Mouse (Mus musculus): ENCODE results near the gene Chn2. TPM values are rescaled to one million over a fixed set of nuclear protein-coding genes. Genes with fewer than 3 reads are reported as not detected.

The Chn2 gene
- total RNA-seq, 2 experiments from 2014 or later = 22.9 to 24.9 TPM

GRCm38 (mm10) chr6:54179056-54179873, 139.9 kb downstream of the Chn2 start:
- no peak for DNase-seq (ENCODE audit: extremely low spot score in 1 of 2, low spot score in 1 of 2)

- no peak for DNase-seq (ENCODE audit: extremely low spot score in 1 of 2, low spot score in 1 of 2)
Observed at GRCm38 (mm10) chr6:54179874-54180212, 140.5 kb downstream of the Chn2 start.

- DNase-seq (ENCODE audit: extremely low spot score in 1 of 2, low spot score in 1 of 2) = no peak
Observed at GRCm38 (mm10) chr6:54183825-54184578, 144.6 kb downstream of the Chn2 start.

- no peak for DNase-seq (ENCODE audit: extremely low spot score in 1 of 2, low spot score in 1 of 2)
Observed at GRCm38 (mm10) chr6:54193631-54194305, 154.4 kb downstream of the Chn2 start.

DNA sequence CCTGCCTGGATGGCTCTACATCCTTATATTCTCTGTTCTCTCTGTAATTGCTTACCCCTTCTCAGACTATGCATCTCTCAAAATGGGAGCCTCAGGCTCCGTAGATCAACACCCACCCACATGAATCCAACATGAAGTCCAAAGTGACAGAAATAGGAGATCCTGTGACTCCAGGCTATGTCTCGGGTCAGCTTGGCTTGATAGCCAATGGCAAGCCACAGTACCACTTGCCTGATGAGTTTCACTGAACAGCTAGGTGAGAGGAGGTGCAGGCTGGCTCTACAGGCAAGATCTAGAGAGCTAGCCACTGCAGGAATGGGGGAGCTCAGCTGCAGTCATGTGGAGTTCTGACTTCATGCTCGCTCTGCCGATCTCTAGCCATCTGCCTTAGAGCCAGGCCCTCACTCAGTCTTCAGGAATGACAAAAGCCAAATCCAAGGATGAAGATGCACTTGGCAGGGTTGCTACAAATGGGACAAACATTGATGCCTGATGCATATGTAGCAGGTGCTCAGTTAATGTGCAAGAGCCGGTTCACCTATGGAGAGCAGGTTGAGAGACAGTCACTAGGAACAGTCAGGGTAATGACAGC, 158.6 kb downstream of the Chn2 start:
- no peak for DNase-seq (ENCODE audit: extremely low spot score in 1 of 2, low spot score in 1 of 2)

DNA sequence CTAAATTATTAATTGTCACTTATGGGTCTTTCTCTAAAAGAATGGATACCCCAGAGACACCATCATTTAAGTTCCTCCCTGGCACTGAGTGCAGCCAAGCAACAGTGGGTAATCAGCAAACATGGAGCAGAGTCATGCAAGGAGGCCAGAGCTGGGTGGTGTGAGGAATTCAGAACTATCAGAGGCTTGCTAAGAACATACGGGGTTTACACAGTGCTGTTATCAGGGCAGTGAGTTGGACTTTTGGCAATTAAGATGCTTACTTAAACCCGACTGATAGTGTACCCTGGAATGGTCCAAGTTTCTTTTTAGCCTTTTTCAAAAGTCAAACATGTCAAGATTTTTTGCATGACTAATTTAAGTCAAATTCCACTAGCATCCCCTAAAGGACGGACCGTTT, 160.2 kb downstream of the Chn2 start:
- no peak for DNase-seq (ENCODE audit: extremely low spot score in 1 of 2, low spot score in 1 of 2)

GRCm38 (mm10) chr6:54200031-54200722, 160.8 kb downstream of the Chn2 start:
- no peak for DNase-seq (ENCODE audit: extremely low spot score in 1 of 2, low spot score in 1 of 2)

DNA sequence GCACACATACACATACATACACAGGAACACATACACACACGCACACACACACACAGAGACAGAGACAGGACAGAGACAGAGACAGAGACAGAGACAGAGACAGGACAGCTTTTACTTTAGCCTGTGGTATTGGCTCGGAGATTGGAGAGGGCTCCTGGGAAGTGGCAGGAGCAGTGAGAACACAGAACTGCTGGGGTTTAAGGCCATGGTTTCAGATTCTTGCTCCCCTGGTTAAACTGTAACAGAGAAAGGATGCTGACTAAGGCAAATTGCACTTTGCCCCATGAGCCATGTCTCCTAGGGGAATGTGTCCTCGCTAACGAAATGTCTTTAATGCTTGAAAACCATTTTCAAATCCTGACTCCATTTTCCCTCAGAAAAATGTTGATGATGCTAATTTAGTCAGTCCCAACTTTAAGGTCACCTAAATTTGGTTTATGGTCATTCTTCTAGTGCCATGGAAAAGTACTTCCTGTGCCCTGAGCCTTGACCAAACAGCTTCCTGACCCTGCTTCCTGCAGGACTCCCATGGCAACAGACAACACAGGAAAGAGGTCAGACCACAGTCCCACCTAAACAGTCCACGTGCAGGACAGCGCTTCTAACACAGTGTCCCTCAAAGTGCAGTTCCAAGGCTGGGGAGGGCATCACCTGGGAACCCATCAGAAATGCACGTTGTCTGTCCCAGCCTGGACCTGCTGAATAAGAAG, 163.1 kb downstream of the Chn2 start:
- DNase-seq (ENCODE audit: extremely low spot score in 1 of 2, low spot score in 1 of 2) = no peak

DNA sequence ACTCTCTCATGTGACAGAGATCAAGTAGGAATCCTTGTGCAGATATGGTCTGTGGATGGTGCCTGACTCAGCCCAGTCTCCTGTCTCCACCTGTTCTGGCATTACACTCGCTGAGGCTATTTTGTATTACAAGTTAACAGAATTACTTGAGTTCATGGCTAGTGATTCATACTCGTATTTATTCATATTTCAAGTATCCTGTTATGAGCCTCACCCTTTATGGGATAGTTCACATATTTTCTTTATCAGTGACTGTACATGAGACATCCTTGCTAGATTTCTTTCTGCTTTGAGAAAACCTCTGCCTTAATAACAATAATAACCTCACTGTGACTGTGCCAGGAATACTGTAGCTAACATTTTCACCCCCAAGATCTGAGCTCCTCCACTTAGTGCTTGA, 164.0 kb downstream of the Chn2 start:
- no peak for DNase-seq (ENCODE audit: extremely low spot score in 1 of 2, low spot score in 1 of 2)

- no peak for DNase-seq (ENCODE audit: extremely low spot score in 1 of 2, low spot score in 1 of 2)
Observed at GRCm38 (mm10) chr6:54203926-54204325, 164.6 kb downstream of the Chn2 start.

- DNase-seq (ENCODE audit: extremely low spot score in 1 of 2, low spot score in 1 of 2) = no peak
Observed at GRCm38 (mm10) chr6:54204931-54205330, 165.6 kb downstream of the Chn2 start.

DNA sequence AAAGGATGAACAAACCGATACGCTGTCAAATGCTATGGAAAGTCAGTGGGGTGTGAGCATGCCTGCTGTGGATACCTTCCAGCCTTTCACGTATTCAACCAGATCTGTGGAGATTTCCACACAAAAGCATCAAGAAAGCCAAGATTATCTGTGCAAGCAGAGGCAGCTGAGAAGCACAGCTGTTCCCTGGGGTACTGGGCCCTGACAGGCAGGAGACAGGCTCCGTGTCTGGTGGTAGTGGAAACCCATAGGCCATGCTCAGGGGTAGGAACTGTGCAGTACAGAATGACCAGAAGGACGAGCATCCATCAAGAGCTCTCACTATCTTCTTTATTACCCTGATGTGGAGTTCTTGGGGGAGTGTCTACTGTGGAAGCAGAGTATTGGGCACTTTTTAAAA, 166.1 kb downstream of the Chn2 start:
- DNase-seq (ENCODE audit: extremely low spot score in 1 of 2, low spot score in 1 of 2) = no peak

- no peak for DNase-seq (ENCODE audit: extremely low spot score in 1 of 2, low spot score in 1 of 2)
Observed at GRCm38 (mm10) chr6:54206221-54206738, 166.9 kb downstream of the Chn2 start.

GRCm38 (mm10) chr6:54208786-54209185, 169.4 kb downstream of the Chn2 start:
- DNase-seq (ENCODE audit: extremely low spot score in 1 of 2, low spot score in 1 of 2) = no peak

GRCm38 (mm10) chr6:54210971-54211370, 171.6 kb downstream of the Chn2 start:
- no peak for DNase-seq (ENCODE audit: extremely low spot score in 1 of 2, low spot score in 1 of 2)

DNA sequence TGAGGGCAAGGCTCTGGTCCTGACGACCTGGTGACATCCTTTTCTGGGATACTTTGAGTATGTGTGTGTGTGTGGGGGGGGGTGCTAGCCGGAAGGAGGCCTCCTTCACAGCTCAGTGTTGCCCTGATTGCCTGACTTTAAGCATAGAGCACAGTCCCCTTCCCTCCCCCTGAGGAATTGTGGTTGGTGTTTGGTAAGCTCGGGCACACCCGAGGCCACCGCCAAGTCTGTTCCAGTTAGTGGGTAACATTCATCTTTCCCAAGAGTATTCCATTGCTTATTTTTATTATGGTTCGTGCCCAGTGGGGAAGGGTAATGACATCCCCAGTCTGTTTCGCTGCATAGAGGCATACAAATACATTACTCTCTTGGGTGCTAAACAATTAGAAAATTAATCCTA, 172.6 kb downstream of the Chn2 start:
- DNase-seq (ENCODE audit: extremely low spot score in 1 of 2, low spot score in 1 of 2) = no peak

GRCm38 (mm10) chr6:54213743-54214142, 174.4 kb downstream of the Chn2 start:
- no peak for DNase-seq (ENCODE audit: extremely low spot score in 1 of 2, low spot score in 1 of 2)

DNA sequence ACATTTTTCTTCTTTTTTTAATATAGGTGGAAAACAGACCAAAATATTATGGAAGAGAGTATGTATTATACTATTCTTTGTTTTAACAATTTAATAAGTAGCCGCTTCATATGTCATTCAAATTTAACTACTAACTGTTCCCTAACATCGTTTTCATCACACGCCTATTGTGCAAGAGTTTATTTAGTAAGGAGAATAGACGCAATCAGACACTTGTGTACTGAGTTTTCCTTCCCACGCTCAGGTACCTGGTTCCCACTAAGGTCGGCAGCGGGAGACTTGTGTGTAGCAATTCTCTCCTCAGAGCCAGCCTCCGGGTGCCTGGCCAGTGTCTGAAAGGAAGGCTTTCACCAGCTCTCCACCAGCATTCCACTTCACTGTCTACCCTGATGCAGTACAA, 176.3 kb downstream of the Chn2 start:
- no peak for DNase-seq (ENCODE audit: extremely low spot score in 1 of 2, low spot score in 1 of 2)

- no peak for DNase-seq (ENCODE audit: extremely low spot score in 1 of 2, low spot score in 1 of 2)
Observed at GRCm38 (mm10) chr6:54216512-54216911, 177.2 kb downstream of the Chn2 start.

GRCm38 (mm10) chr6:54220124-54220523, 180.8 kb downstream of the Chn2 start:
- DNase-seq (ENCODE audit: extremely low spot score in 1 of 2, low spot score in 1 of 2) = no peak

Data from layer of hippocampus, postnatal 25 days (tissue).